Mouse (Mus musculus) kidney, adult 11 months (tissue): Measurements from ENCODE around the gene Sftpa1.

Source experiments
- DNase-seq: peaks from one replicate; pipeline ENCODE4 v3.0.0; 2022

Sftpa1 gene

GRCm38 (mm10) chr14:41131540-41131939, at the start of gene Sftpa1:
Gene Sftpa1, plus strand, starts transcription at chr14:41131782.
- no peak for DNase-seq

GRCm38 (mm10) chr14:41082408-41082807, 49.2 kb upstream of the Sftpa1 start:
- DNase-seq: no peak

- DNase-seq: no peak
Measured at GRCm38 (mm10) chr14:41087509-41087908, 44.1 kb upstream of the Sftpa1 start.

- no peak for DNase-seq
Measured at GRCm38 (mm10) chr14:41090777-41091176, 40.8 kb upstream of the Sftpa1 start.

GRCm38 (mm10) chr14:41094114-41094513, 37.5 kb upstream of the Sftpa1 start:
- no peak for DNase-seq

- no peak for DNase-seq
Measured at GRCm38 (mm10) chr14:41096296-41096860, 35.2 kb upstream of the Sftpa1 start.

- DNase-seq: no peak
Measured at GRCm38 (mm10) chr14:41098726-41099125, 32.9 kb upstream of the Sftpa1 start.

- DNase-seq: no peak
Measured at GRCm38 (mm10) chr14:41100712-41101111, 30.9 kb upstream of the Sftpa1 start.

- DNase-seq: no peak
Measured at GRCm38 (mm10) chr14:41101242-41101641, 30.3 kb upstream of the Sftpa1 start.

GRCm38 (mm10) chr14:41102269-41102668, 29.3 kb upstream of the Sftpa1 start:
- DNase-seq: no peak

- DNase-seq: no peak
Measured at GRCm38 (mm10) chr14:41104853-41105444, 26.6 kb upstream of the Sftpa1 start, which contains the start of gene Mat1a. Gene Mat1a, plus strand, starts transcription at chr14:41105035.

GRCm38 (mm10) chr14:41111031-41111668, 20.4 kb upstream of the Sftpa1 start:
- DNase-seq: no peak

- no peak for DNase-seq
Measured at GRCm38 (mm10) chr14:41112944-41113343, 18.6 kb upstream of the Sftpa1 start.

- DNase-seq: no peak
Measured at GRCm38 (mm10) chr14:41116271-41116670, 15.3 kb upstream of the Sftpa1 start.

- DNase-seq: no peak
Measured at GRCm38 (mm10) chr14:41124683-41125082, 6.9 kb upstream of the Sftpa1 start.

GRCm38 (mm10) chr14:41127997-41128396, 3.6 kb upstream of the Sftpa1 start:
- peak; percentile 8 for DNase-seq

GRCm38 (mm10) chr14:41137006-41137405, 5.4 kb downstream of the Sftpa1 start:
- DNase-seq: no peak

- DNase-seq: no peak
Measured at GRCm38 (mm10) chr14:41140686-41141085, 9.1 kb downstream of the Sftpa1 start.

GRCm38 (mm10) chr14:41146035-41146434, 14.5 kb downstream of the Sftpa1 start:
- DNase-seq: no peak

GRCm38 (mm10) chr14:41146922-41147321, 15.3 kb downstream of the Sftpa1 start:
- DNase-seq: no peak

GRCm38 (mm10) chr14:41147356-41147755, 15.8 kb downstream of the Sftpa1 start:
- DNase-seq: no peak

- peak; percentile 51 for DNase-seq
Measured at GRCm38 (mm10) chr14:41151220-41151898, 19.8 kb downstream of the Sftpa1 start, which contains the start of gene Mbl1. Gene Mbl1, plus strand, starts transcription at chr14:41151458.

- no peak for DNase-seq
Measured at GRCm38 (mm10) chr14:41160076-41160475, 28.5 kb downstream of the Sftpa1 start.

GRCm38 (mm10) chr14:41160743-41161142, 29.2 kb downstream of the Sftpa1 start:
- DNase-seq: peak; percentile 79
